Mouse (Mus musculus) olfactory bulb, adult 2 months (tissue): ENCODE data around the gene Rab27a.

Source experiments
- CTCF ChIP-seq: fragments of 200-500 bp; IDR thresholded peaks from 2 replicates; pipeline ENCODE4 v1.5.1; 2012; ENCODE audit warnings: low read depth, mild to moderate bottlenecking, low read length, moderate library complexity; ENCODE audit not compliant: insufficient read depth
- POLR2A ChIP-seq: fragments of 200-500 bp; IDR thresholded peaks from 2 replicates; pipeline ENCODE4 v1.6.1; 2012; ENCODE audit warnings: mild to moderate bottlenecking, low read depth, low read length, moderate library complexity; ENCODE audit not compliant: insufficient read depth

GRCm38 (mm10) chr9:73055441-73055911 lies 10.8 kb downstream of the Rab27a start:
- TF ChIP-seq CTCF (no peak), POLR2A (no peak)
